ENCODE assay signal across 16 mouse cellular contexts in genomic region chr13:95646687-95647111, GRCm38 (mm10). TPM values are rescaled to one million over a fixed set of nuclear protein-coding genes. Genes with fewer than 3 reads are reported as not detected.
DNase-seq lines count a peak whose midpoint lies in the region; ATAC-seq and TF ChIP-seq lines count a peak whose summit lies in the region.
"Had no signal": no experiment of that assay in that cellular context is flagged by ENCODE, and none has a peak within 500 bp of the region (broad histone marks: within the 10 kb centered on the region; RNA-seq: fewer than 3 reads in every experiment).

No protein-coding gene starts in this region.

- no peak for ATAC-seq in megakaryocyte progenitor cell, adult 5-6 weeks (replicated peaks; ENCODE audit: poor library complexity)
- ATAC-seq: inflammation-experienced regulatory T-cells, adult 6 months had no signal

- H3K36me3 ChIP-seq in kidney, adult 2 months (ENCODE audit: control insufficient read depth, insufficient read depth, low read length) = no peaks in the 10 kb centered on the region
- no peaks in the 10 kb centered on the region for H3K36me3 ChIP-seq in thymus, adult 2 months (ENCODE audit: control insufficient read depth, insufficient read depth, low read length)
- H3K36me3 ChIP-seq: neural tube, embryonic 15.5 days had no signal

- peak overlapping the region; percentile 48 for H3K27ac ChIP-seq in brown adipose tissue, adult 24 weeks (replicated peaks; ENCODE audit: low read depth, low read length)
- peak overlapping the region; percentile 63; the same call in 1 of the 2 replicates for H3K27ac ChIP-seq in kidney, adult 2 months (ENCODE audit: insufficient read depth, low read depth, low read length)
- H3K27ac ChIP-seq in thymus, adult 2 months (ENCODE audit: control insufficient read depth, insufficient read depth, low read length) = no peak overlapping the region
- H3K27ac ChIP-seq: liver, embryonic 14.5 days; midbrain, embryonic 12.5 days; neural tube, embryonic 15.5 days had no signal

- 41% methylated on average over 9 of the region's 9 CpGs for WGBS in kidney, adult 2 months
- WGBS in thymus, adult 2 months = 93% methylated on average over 9 of the region's 9 CpGs

- peaks cover 19% of the 10 kb centered on the region; the same call in 1 of the 2 replicates for H3K4me1 ChIP-seq in brown adipose tissue, adult 24 weeks (ENCODE audit: control insufficient read depth, insufficient read depth, insufficient read length, low read length)
- H3K4me1 ChIP-seq in kidney, adult 2 months (ENCODE audit: control insufficient read depth, insufficient read depth, low read length) = peaks cover 4% of the 10 kb centered on the region; the same call in 1 of the 2 replicates
- H3K4me1 ChIP-seq in thymus, adult 2 months (replicated peaks; ENCODE audit: control insufficient read depth, insufficient read depth, low read length) = no peaks in the 10 kb centered on the region
- H3K4me1 ChIP-seq: midbrain, embryonic 12.5 days; neural tube, embryonic 15.5 days had no signal

- no peak for TF ChIP-seq CTCF in kidney, adult 2 months (conservative IDR thresholded peaks at IDR 0.05; ENCODE audit: insufficient read depth, insufficient read length, low read depth, low read length)
- TF ChIP-seq CTCF in thymus, adult 2 months (IDR thresholded peaks at IDR 0.05; ENCODE audit: borderline replicate concordance, control insufficient read depth, extremely low read depth, insufficient read depth, low read length, poor library complexity) = no peak

- H3K27me3 ChIP-seq in kidney, adult 2 months (replicated peaks; ENCODE audit: control insufficient read depth, insufficient read depth, low read length) = no peaks in the 10 kb centered on the region
- no peaks in the 10 kb centered on the region for H3K27me3 ChIP-seq in thymus, adult 2 months (ENCODE audit: control insufficient read depth, insufficient read depth, low read length)
- H3K27me3 ChIP-seq: embryonic facial prominence, embryonic 15.5 days; midbrain, embryonic 12.5 days; neural tube, embryonic 15.5 days had no signal

- H3K4me3 ChIP-seq in brown adipose tissue, adult 24 weeks (ENCODE audit: insufficient read depth, low read depth, low read length) = no peak overlapping the region
- H3K4me3 ChIP-seq in kidney, adult 2 months (ENCODE audit: insufficient read depth, low read depth, low read length) = no peak overlapping the region
- H3K4me3 ChIP-seq in thymus, adult 2 months (ENCODE audit: control insufficient read depth, insufficient read depth, low read length) = no peak overlapping the region
- H3K4me3 ChIP-seq: embryonic facial prominence, embryonic 15.5 days; midbrain, embryonic 12.5 days; neural tube, embryonic 15.5 days had no signal

- DNase-seq in adrenal gland, adult (ENCODE audit: inconsistent age in 2 of 2, low spot score in 1 of 2) = peak; percentile 29 to 63
- DNase-seq in adrenal gland, adult 8-10 months = no peak
- DNase-seq in kidney, adult 2 months = peak; percentile 83
- peak; percentile 74 to 83 for DNase-seq in kidney, postnatal 25 days
- DNase-seq in thymus, adult 2 months = no peak
- no peak for DNase-seq in c-Kit-positive CD71-positive TER-119-positive erythroid progenitor cells, embryonic 14.5 days (ENCODE audit: low spot score)
- DNase-seq: cerebellum, postnatal 36 days; lung, postnatal 10 days; thymus, postnatal 14 days had no signal

- no peak for TF ChIP-seq POLR2A in kidney, adult 2 months (IDR thresholded peaks at IDR 0.05; ENCODE audit: low read depth, low read length)
- TF ChIP-seq POLR2A in thymus, adult 2 months (IDR thresholded peaks at IDR 0.05; ENCODE audit: control insufficient read depth, extremely low read depth, insufficient read depth, low read length, poor library complexity) = no peak

RNA-seq across cellular contexts. Expression of gene F2r, which starts 28.4 kb away (rescaled TPM):
- 100 to 1,000 TPM; 116 to 170 (median 135) TPM for total RNA-seq in adrenal gland, adult 8-10 months (2022)
- polyA plus RNA-seq in brown adipose tissue, adult 24 weeks (2012; ENCODE audit: insufficient read depth, insufficient read length, missing spikeins) = 5.7 and 10.9 TPM in 2 replicates
- 39.9 and 42.2 TPM in 2 replicates for polyA plus RNA-seq in kidney, adult 2 months (2012; rRNA removed)
- 11.6 and 13.0 TPM in 2 replicates for polyA plus RNA-seq in thymus, adult 2 months (2012; rRNA removed)
- 3.8 and 9.6 TPM in 2 replicates for total RNA-seq in megakaryocyte progenitor cell, adult 5-6 weeks (2015)
- 2.5 and 6.2 TPM in 2 replicates for total RNA-seq in megakaryocyte progenitor cell, adult 5-6 weeks (2017)

RNA-seq across cellular contexts. Expression of gene F2rl2, which starts 50.0 kb away (rescaled TPM):
- under 1 TPM in 1 of 4 experiments, not detected in 3; 0.10 TPM for total RNA-seq in adrenal gland, adult 8-10 months (2022)
- 0.40 TPM in 1 of 2 replicates, not detected in the other for polyA plus RNA-seq in brown adipose tissue, adult 24 weeks (2012; ENCODE audit: insufficient read depth, insufficient read length, missing spikeins)
- 0.20 and 0.28 TPM in 2 replicates for polyA plus RNA-seq in kidney, adult 2 months (2012; rRNA removed)
- 2.1 and 2.4 TPM in 2 replicates for polyA plus RNA-seq in thymus, adult 2 months (2012; rRNA removed)
- total RNA-seq in megakaryocyte progenitor cell, adult 5-6 weeks (2015) = 0.73 and 1.0 TPM in 2 replicates
- total RNA-seq in megakaryocyte progenitor cell, adult 5-6 weeks (2017) = 0.07 TPM in 1 of 2 replicates, not detected in the other

Comparison
In these comparisons a context has a peak if more than half of its experiments do, and no peak if none do; other contexts are left out.
1. DNase-seq: peak in adrenal gland, adult (2 of 2), kidney, adult 2 months (single experiment) and kidney, postnatal 25 days (2 of 2); none in adrenal gland, adult 8-10 months (single experiment), thymus, adult 2 months (single experiment) and c-Kit-positive CD71-positive TER-119-positive erythroid progenitor cells, embryonic 14.5 days (single experiment).